Mouse (Mus musculus) intestine, embryonic 16.5 days (tissue): Measurements from ENCODE around the gene Bet1l. TPM values are rescaled to one million over a fixed set of nuclear protein-coding genes. Genes with fewer than 3 reads are reported as not detected.
A peak's percentile ranks its signal among the peaks of the same experiment; 100 is the strongest.
"Not testable (repeated sequence)": the region's sequence is repeated elsewhere in the genome, so short reads cannot be mapped to it uniquely, and the experiment has no call there.

Experiments used
- ATAC-seq: fragments of 200-750 bp; cut with Nextera tagmentation; 2 replicates; pipeline ENCODE4 v1.8.0; 2017; ENCODE audit warnings: moderate TSS enrichment, moderate library complexity
- H3K27ac ChIP-seq: fragments of 300-500 bp; sonication (generic); 2 replicates; pipeline ENCODE4 v1.5.1; 2014; ENCODE audit warnings: mild to moderate bottlenecking, low read length
- H3K27me3 ChIP-seq: fragments of 300-500 bp; sonication (generic); replicated peaks from 2 replicates; pipeline ENCODE4 v1.6.1; 2014; ENCODE audit warnings: low read length, control low read depth, mixed read lengths; ENCODE audit not compliant: control insufficient read depth, insufficient read depth
- H3K36me3 ChIP-seq: fragments of 300-500 bp; sonication (generic); 2 replicates; pipeline ENCODE4 v1.6.1; 2014; ENCODE audit warnings: low read length, control low read depth; ENCODE audit not compliant: control insufficient read depth, insufficient read depth
- H3K4me1 ChIP-seq: fragments of 300-500 bp; sonication (generic); 2 replicates; pipeline ENCODE4 v1.6.1; 2014; ENCODE audit warnings: low read length, control low read depth, mixed read lengths; ENCODE audit not compliant: control insufficient read depth, insufficient read depth
- H3K4me2 ChIP-seq: fragments of 300-500 bp; sonication (generic); 2 replicates; pipeline ENCODE4 v1.6.1; 2014; ENCODE audit warnings: low read depth, low read length, control low read depth
- H3K4me3 ChIP-seq: fragments of 300-500 bp; sonication (generic); 2 replicates; pipeline ENCODE4 v1.5.1; 2014; ENCODE audit warnings: mild to moderate bottlenecking, low read length
- H3K9ac ChIP-seq: fragments of 300-500 bp; sonication (generic); 2 replicates; pipeline ENCODE4 v1.6.1; 2014; ENCODE audit warnings: low read depth, low read length
- H3K9me3 ChIP-seq: fragments of 300-500 bp; sonication (generic); 2 replicates; pipeline ENCODE4 v1.6.1; 2016; ENCODE audit warnings: low read length, control low read depth; ENCODE audit not compliant: control insufficient read depth
- WGBS: fragments of 180-500 bp; shearing (Covaris S2); extraction: QIAGEN DNeasy Blood & Tissue Kit; methylation state at CpG from one replicate; pipeline ENCODE4 v1.1.7; 2014; 5-methylcytosine and 5-hydroxymethylcytosine counted together
- polyA plus RNA-seq: library from polyadenylated mRNA; unstranded; fragments of >200 nt; fragmentation: Nextera tagmentation; extraction: Ambion mirVana; gene quantifications from 2 replicates; pipeline ENCODE4 v1.2.1, GENCODE M21; 2015

Gene Bet1l
- polyA plus RNA-seq, 1 experiment from 2014 or later, result 35.1 TPM

- Histone ChIP-seq H3K27ac (no peak overlapping the region), H3K36me3 (peaks cover 4% of the 10 kb centered on the region; the same call in 1 of the 2 replicates), H3K4me1 (no peaks in the 10 kb centered on the region), H3K4me3 (no peak overlapping the region), H3K9me3 (no peaks in the 10 kb centered on the region), H3K27me3 (no peaks in the 10 kb centered on the region), H3K9ac (no peak overlapping the region), H3K4me2 (no peak overlapping the region)
- no peak for ATAC-seq
- WGBS, result 91% methylated on average over 7 of the region's 7 CpGs
Measured at GRCm38 (mm10) chr7:140894031-140894430, 36.7 kb upstream of the Bet1l start.

DNA sequence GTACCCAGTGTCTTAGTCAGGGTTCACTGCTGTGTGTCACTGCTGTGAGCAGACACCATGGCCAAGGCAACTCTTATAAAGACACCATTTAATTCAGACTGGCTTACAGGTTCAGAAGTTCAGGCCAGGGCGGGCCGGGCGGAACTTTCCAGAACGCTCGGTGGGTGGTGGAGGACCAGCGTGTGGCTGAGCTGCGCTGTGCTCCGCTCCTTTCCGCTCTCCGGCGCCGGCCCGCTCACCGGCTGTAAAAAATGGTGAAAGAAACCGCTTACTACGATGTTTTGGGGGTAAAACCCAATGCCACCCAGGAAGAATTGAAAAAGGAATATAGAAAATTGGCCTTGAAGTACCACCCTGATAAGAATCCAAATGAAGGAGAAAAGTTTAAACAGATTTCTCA lies 33.3 kb upstream of the Bet1l start:
- WGBS, result 97% methylated on average over 16 of the region's 16 CpGs
- not testable (repeated sequence) for H3K4me1 ChIP-seq, H3K27me3 ChIP-seq, ATAC-seq, H3K27ac ChIP-seq, H3K36me3 ChIP-seq, H3K4me3 ChIP-seq, H3K9ac ChIP-seq, H3K4me2 ChIP-seq, H3K9me3 ChIP-seq

DNA sequence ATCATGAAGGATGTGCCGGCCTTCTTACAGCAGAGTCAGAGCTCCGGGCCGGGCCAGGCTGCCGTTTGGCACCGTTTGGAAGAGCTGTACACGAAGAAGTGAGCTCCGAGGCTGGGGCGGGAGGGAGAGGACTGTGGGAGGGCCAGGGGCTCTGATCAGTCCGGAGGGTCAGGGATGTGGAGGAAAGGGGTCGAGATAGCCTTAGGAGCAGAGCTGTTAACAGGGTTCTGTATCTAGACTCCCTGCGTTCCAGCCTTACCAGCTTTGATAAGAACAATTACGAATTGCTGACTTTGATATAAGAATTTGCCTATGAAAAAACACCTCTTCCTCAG lies 25.1 kb upstream of the Bet1l start:
- under 1% methylated on average over 12 of the region's 12 CpGs for WGBS
- Histone ChIP-seq H3K4me2 (peak overlapping the region; percentile 50), H3K9ac (peak overlapping the region; percentile 84), H3K4me1 (peaks cover 15% of the 10 kb centered on the region), H3K9me3 (no peaks in the 10 kb centered on the region), H3K27me3 (no peaks in the 10 kb centered on the region), H3K4me3 (peak overlapping the region; percentile 81), H3K27ac (peak overlapping the region; percentile 40), H3K36me3 (no peaks in the 10 kb centered on the region)
- no peak; the same call in 1 of the 2 replicates for ATAC-seq

DNA sequence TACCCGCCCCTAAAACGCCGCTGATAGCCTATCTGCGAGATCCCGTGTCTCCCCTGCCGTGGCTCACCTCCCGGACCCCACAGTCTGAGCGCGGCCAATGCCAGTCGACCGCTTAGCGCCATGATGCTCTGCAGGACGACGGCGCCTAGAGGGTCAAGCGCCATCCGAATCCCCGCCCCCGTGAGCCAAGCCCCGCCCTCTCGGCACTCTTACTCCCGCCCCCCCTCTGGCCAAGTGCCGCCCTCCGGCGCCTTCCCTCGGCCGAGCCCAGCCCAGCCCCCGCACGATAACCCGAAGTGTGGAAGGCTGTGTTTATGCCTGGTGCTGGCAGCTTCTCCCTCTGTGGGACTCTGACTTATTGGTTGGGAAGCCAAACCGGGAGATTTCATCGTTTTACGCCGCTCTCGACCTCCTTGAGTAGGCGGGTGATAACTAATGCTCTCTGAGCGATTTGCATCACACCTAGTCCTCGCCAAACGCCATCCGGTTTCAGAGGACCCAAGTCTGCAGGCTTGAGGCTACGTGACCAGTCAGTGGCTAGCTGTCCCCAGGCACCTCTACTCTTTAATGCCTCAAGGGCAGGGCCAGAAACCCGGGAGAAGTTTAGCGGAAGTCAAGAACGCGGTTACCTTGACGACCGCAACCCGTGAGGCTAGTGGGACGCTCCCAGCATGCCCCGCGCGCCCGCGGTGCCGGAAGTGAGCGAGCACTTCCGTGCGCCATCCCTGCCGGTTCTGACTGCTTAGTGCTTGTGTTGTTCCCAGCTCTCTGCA lies 24.5 kb upstream of the Bet1l start, which contains the start of the genes Psmd13 and Sirt3:
TSS of gene Psmd13 (plus strand) at position 273 of the 773 bp plus-strand sequence.
TSS of gene Sirt3 (minus strand) at position 614 of the 773 bp plus-strand sequence.
- Histone ChIP-seq H3K27ac (peak within 1 kb of the TSS; percentile 87), H3K9me3 (no peaks in the 10 kb centered on the region), H3K9ac (peak within 1 kb of the TSS; percentile 84), H3K27me3 (no peaks in the 10 kb centered on the region), H3K4me2 (peak within 1 kb of the TSS; percentile 50), H3K4me3 (peak within 1 kb of the TSS; percentile 81), H3K4me1 (peaks cover 15% of the 10 kb centered on the region), H3K36me3 (no peaks in the 10 kb centered on the region)
- WGBS, result under 1% methylated on average over 59 of the region's 59 CpGs
- ATAC-seq, result peak; percentile 97

DNA sequence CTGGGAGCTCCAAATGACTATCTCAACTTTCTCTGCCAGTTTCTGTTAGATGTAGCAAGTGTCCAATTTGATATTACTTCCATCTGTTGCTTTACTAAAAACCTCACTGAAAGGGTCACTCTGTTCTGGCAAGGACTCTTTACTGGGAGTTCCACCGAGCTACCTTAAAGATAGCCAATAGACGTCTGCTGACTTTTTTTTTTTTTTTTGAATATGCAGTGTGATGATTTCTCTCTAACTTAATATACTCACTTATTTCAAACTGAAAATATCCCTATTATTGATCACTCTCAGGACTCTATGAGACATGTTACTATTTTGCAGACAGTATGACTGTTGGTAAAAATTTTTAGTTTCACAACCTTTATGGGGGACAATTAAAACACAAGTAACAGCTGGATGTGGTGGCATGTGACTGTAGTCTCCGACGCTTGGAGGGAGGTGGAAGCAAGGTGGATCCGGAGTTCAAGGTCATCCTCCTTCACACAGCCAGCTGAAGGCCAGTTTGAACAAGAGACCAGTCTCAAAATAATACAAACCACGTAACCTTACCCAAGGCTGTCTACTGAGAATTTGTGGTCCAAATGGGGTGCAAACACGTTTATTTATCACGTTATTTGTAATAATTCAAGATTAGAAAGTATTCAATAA lies 23.6 kb upstream of the Bet1l start:
- Histone ChIP-seq H3K9ac (peak overlapping the region; percentile 84), H3K4me1 (peaks cover 15% of the 10 kb centered on the region), H3K4me2 (peak overlapping the region; percentile 50), H3K4me3 (peak overlapping the region; percentile 81), H3K27ac (peak overlapping the region; percentile 64; the same call in 1 of the 2 replicates), H3K9me3 (no peaks in the 10 kb centered on the region), H3K36me3 (no peaks in the 10 kb centered on the region), H3K27me3 (no peaks in the 10 kb centered on the region)
- peak; percentile 8 for ATAC-seq
- WGBS, result 11% methylated on average over 8 of the region's 8 CpGs

- Histone ChIP-seq H3K4me3 (no peak overlapping the region), H3K27ac (peak overlapping the region; percentile 64; the same call in 1 of the 2 replicates), H3K9me3 (no peaks in the 10 kb centered on the region), H3K36me3 (no peaks in the 10 kb centered on the region), H3K27me3 (no peaks in the 10 kb centered on the region), H3K4me1 (peaks cover 15% of the 10 kb centered on the region), H3K9ac (peak overlapping the region; percentile 27; the same call in 1 of the 2 replicates), H3K4me2 (peak overlapping the region; percentile 50; the same call in 1 of the 2 replicates)
- no peak for ATAC-seq
- 63% methylated on average over 3 of the region's 3 CpGs for WGBS
Measured at GRCm38 (mm10) chr7:140880419-140880818, 23.0 kb upstream of the Bet1l start.

GRCm38 (mm10) chr7:140879355-140879754 lies 22.0 kb upstream of the Bet1l start:
- peaks cover 15% of the 10 kb centered on the region for H3K4me1 ChIP-seq
- WGBS, result 85% methylated on average over 7 of the region's 7 CpGs
- peaks cover 4% of the 10 kb centered on the region; the same call in 1 of the 2 replicates for H3K36me3 ChIP-seq
- no peak for ATAC-seq
- H3K27me3 ChIP-seq, result no peaks in the 10 kb centered on the region
- H3K27ac ChIP-seq, result no peak overlapping the region
- no peak overlapping the region for H3K4me2 ChIP-seq
- no peaks in the 10 kb centered on the region for H3K9me3 ChIP-seq
- H3K9ac ChIP-seq, result no peak overlapping the region
- H3K4me3 ChIP-seq, result no peak overlapping the region

GRCm38 (mm10) chr7:140877364-140877763 lies 20.0 kb upstream of the Bet1l start:
- Histone ChIP-seq H3K4me1 (peaks cover 11% of the 10 kb centered on the region), H3K9me3 (no peaks in the 10 kb centered on the region), H3K27ac (no peak overlapping the region), H3K9ac (no peak overlapping the region), H3K36me3 (peaks cover 5% of the 10 kb centered on the region; the same call in 1 of the 2 replicates), H3K4me2 (no peak overlapping the region), H3K27me3 (no peaks in the 10 kb centered on the region), H3K4me3 (no peak overlapping the region)
- ATAC-seq, result no peak
- WGBS, result 78% methylated on average over 6 of the region's 6 CpGs

- Histone ChIP-seq H3K9me3 (no peaks in the 10 kb centered on the region), H3K4me1 (peaks cover 2% of the 10 kb centered on the region; the same call in 1 of the 2 replicates), H3K9ac (no peak overlapping the region), H3K27ac (no peak overlapping the region), H3K36me3 (peaks cover 5% of the 10 kb centered on the region; the same call in 1 of the 2 replicates), H3K4me2 (no peak overlapping the region), H3K27me3 (no peaks in the 10 kb centered on the region), H3K4me3 (no peak overlapping the region)
- no peak for ATAC-seq
- 81% methylated on average over 4 of the region's 4 CpGs for WGBS
Measured at GRCm38 (mm10) chr7:140874224-140874623, 16.8 kb upstream of the Bet1l start.
